Mouse (Mus musculus): ENCODE data around the gene Hexim1. TPM values are rescaled to one million over a fixed set of nuclear protein-coding genes. Genes with fewer than 3 reads are reported as not detected.
A peak's percentile ranks its signal among the peaks of the same experiment; 100 is the strongest.

Gene Hexim1
- total RNA-seq, 1 experiment from 2014 or later: 26.6 TPM

GRCm38 (mm10) chr11:103144309-103145285, 28.6 kb downstream of the Hexim1 start:
- 0 out of 2 replicates have a peak, but pooled peaks have one; percentile 7 for ATAC-seq (replicated peaks; ENCODE audit: low read depth, poor library complexity, severe bottlenecking)

- ATAC-seq (replicated peaks; ENCODE audit: low read depth, poor library complexity, severe bottlenecking): peak; percentile 50; the same call in 1 of the 2 replicates
These were observed 30.4 kb downstream of the Hexim1 start for GRCm38 (mm10) chr11:103146386-103146785.

GRCm38 (mm10) chr11:103147766-103148165, 31.7 kb downstream of the Hexim1 start:
- no peak for ATAC-seq (replicated peaks; ENCODE audit: low read depth, poor library complexity, severe bottlenecking)

DNA sequence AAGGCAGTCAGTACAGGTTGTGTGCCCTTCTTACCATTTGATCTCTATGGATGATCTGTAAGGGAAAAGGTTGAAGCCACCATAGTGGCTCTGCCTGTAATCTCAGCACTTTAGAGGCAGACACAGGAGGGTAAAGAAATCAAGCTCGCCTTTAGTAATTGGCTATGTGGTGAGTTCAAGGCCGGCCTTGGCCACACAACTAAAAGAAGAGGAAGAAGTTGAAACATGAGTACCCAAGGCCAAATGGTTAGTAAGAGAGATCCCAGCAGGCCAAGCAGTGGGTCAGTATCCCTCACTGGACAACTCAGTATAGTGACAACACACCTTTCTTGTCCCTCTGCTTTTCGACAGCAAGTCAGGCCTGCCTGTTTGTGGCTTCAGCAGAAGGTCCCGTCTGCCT, 33.7 kb downstream of the Hexim1 start:
- no peak for ATAC-seq (replicated peaks; ENCODE audit: low read depth, poor library complexity, severe bottlenecking)

GRCm38 (mm10) chr11:103158621-103159478, 42.8 kb downstream of the Hexim1 start:
- ATAC-seq (replicated peaks; ENCODE audit: low read depth, poor library complexity, severe bottlenecking): peak; percentile 98

- ATAC-seq (replicated peaks; ENCODE audit: low read depth, poor library complexity, severe bottlenecking): no peak
These were observed 44.7 kb downstream of the Hexim1 start for GRCm38 (mm10) chr11:103160738-103161137.

GRCm38 (mm10) chr11:103161449-103161848, 45.4 kb downstream of the Hexim1 start:
- ATAC-seq (replicated peaks; ENCODE audit: low read depth, poor library complexity, severe bottlenecking): no peak

- ATAC-seq (replicated peaks; ENCODE audit: low read depth, poor library complexity, severe bottlenecking): no peak
These were observed 46.1 kb downstream of the Hexim1 start for GRCm38 (mm10) chr11:103162132-103162531.

DNA sequence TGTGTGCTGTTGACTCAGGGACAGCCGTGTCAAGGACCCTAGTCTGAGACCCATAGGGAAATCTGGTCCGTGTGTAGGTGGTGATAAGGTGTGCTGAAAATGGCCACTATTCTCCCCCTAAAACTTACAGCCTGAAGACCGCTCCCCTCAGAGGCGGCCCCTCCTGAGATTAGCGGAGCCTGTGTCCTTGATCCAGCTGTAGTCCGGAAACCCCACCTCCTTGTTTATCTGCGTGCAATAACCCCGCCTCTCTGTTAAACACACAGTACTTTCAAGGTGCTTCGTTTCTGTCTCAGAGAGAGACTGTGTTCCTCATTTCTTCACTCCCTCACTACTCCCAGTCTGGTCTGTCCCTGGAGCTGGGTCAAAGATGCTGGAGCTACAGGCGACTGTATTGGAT, 48.4 kb downstream of the Hexim1 start:
- ATAC-seq (replicated peaks; ENCODE audit: low read depth, poor library complexity, severe bottlenecking): 0 out of 2 replicates have a peak, but pooled peaks have one; percentile 30

GRCm38 (mm10) chr11:103168690-103169390, 52.8 kb downstream of the Hexim1 start:
- peak; percentile 61 for ATAC-seq (replicated peaks; ENCODE audit: low read depth, poor library complexity, severe bottlenecking)

Other genes starting within 250 kb of the Hexim1 start
- gene Eftud2, start 235.2 kb upstream of the Hexim1 start, total RNA-seq (2017): 143 and 191 TPM in 2 replicates
- not detected in 2 replicates for gene Ccdc103, start 235.0 kb upstream of the Hexim1 start, total RNA-seq (2017)
- gene Fam187a, start 231.1 kb upstream of the Hexim1 start, total RNA-seq (2017): not detected in 2 replicates
- 0.37 TPM in 1 of 2 replicates, not detected in the other for gene Gfap, start 215.3 kb upstream of the Hexim1 start, total RNA-seq (2017)
- 16.2 and 17.3 TPM in 2 replicates for gene Kif18b, start 191.1 kb upstream of the Hexim1 start, total RNA-seq (2017)
- not detected in 2 replicates for gene C1ql1, start 169.5 kb upstream of the Hexim1 start, total RNA-seq (2017)
- 32.2 and 37.7 TPM in 2 replicates for gene Nmt1, start 88.0 kb upstream of the Hexim1 start, total RNA-seq (2017)
- 13.2 and 18.7 TPM in 2 replicates for gene Dcakd, start 87.9 kb upstream of the Hexim1 start, total RNA-seq (2017)
- 0.27 and 3.6 TPM in 2 replicates for gene Plcd3, start 14.6 kb upstream of the Hexim1 start, total RNA-seq (2017)
- 9.2 and 9.3 TPM in 2 replicates for gene Acbd4, start 14.5 kb upstream of the Hexim1 start, total RNA-seq (2017)
- 2.1 and 2.6 TPM in 2 replicates for gene Hexim2, start 16.2 kb downstream of the Hexim1 start, total RNA-seq (2017)
- gene Fmnl1, start 54.9 kb downstream of the Hexim1 start, total RNA-seq (2017): 28.4 and 81.9 TPM in 2 replicates
- not detected in 2 replicates for gene 1700023F06Rik, start 92.3 kb downstream of the Hexim1 start, total RNA-seq (2017)
- 0.96 TPM in 1 of 2 replicates, not detected in the other for gene Spata32, start 102.2 kb downstream of the Hexim1 start, total RNA-seq (2017)
- 3.7 and 18.4 TPM in 2 replicates for gene Map3k14, start 151.2 kb downstream of the Hexim1 start, total RNA-seq (2017)
- 8.2 and 13.7 TPM in 2 replicates for gene Arhgap27, start 247.5 kb downstream of the Hexim1 start, total RNA-seq (2017)

Data from common myeloid progenitor, adult 5-6 weeks (primary cell).